Mouse (Mus musculus): ENCODE results near the gene Hoxa10.

GRCm38 (mm10) chr6:52183311-52184080, 57.2 kb downstream of the Hoxa10 start:
- TF ChIP-seq CTCF (IDR thresholded peaks at IDR 0.05; ENCODE audit: low read depth, low read length) = no peak
- no peak for TF ChIP-seq POLR2A (IDR thresholded peaks at IDR 0.05; ENCODE audit: insufficient read depth, low read length)

Data from ES-Bruce4 (cell line).